Mouse (Mus musculus): ENCODE results near the gene Gpr137. TPM values are rescaled to one million over a fixed set of nuclear protein-coding genes. Genes with fewer than 3 reads are reported as not detected.
"Not testable (repeated sequence)": the region's sequence is repeated elsewhere in the genome, so short reads cannot be mapped to it uniquely, and the experiment has no call there.

Gpr137 gene
- total RNA-seq, 1 experiment from 2014 or later = 54.8 TPM

DNA sequence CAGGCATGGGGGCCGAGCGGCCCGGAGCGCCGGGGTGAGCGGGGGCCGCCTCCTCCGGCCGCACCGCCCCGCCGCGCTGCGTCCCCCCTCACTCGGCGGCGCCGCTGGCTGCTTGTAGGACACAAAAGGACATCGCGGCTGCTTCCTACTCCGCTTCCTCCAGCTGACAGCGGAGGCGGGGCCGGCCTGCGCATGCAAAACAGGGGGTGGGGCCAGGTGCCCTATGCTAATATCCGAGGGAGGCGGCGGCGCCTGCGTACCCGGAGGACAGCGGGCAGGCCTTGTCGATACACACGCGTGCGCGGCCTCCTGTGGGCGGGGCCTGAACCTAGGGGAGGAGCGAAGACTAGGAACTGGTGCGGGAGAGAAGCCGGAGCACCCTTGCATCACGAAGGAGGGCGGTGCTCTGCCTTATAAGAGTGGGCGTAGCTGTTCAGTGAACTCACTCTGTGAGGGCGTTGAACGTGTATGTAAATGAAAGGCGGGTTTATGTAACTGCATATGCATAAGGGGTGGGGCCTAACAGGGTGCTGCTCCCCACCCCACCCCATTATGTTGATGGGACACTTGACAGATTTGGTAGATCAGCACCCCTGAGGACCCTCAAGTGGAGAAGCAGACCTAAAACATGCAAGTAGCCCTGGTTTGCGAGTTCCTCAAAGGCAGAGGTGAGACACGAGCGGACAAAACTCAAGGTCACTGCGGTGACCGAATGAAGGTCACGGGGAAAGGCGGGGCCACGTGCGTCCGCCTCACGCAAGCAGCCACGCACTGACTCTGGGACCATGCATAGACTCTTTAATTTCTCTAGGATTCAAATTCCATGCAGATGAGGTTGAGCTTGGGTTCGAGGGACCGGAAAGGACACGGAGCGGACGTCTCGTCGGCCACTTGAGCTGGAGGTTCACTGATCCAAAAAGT, 20.4 kb downstream of the Gpr137 start, which contains the start of gene Esrra:
Esrra (minus strand) TSS at position 167 of the 921 bp plus-strand sequence.
- DNase-seq = peak; percentile 100

- DNase-seq = no peak
Observed at GRCm38 (mm10) chr19:6920741-6921636, 21.3 kb downstream of the Gpr137 start.

DNA sequence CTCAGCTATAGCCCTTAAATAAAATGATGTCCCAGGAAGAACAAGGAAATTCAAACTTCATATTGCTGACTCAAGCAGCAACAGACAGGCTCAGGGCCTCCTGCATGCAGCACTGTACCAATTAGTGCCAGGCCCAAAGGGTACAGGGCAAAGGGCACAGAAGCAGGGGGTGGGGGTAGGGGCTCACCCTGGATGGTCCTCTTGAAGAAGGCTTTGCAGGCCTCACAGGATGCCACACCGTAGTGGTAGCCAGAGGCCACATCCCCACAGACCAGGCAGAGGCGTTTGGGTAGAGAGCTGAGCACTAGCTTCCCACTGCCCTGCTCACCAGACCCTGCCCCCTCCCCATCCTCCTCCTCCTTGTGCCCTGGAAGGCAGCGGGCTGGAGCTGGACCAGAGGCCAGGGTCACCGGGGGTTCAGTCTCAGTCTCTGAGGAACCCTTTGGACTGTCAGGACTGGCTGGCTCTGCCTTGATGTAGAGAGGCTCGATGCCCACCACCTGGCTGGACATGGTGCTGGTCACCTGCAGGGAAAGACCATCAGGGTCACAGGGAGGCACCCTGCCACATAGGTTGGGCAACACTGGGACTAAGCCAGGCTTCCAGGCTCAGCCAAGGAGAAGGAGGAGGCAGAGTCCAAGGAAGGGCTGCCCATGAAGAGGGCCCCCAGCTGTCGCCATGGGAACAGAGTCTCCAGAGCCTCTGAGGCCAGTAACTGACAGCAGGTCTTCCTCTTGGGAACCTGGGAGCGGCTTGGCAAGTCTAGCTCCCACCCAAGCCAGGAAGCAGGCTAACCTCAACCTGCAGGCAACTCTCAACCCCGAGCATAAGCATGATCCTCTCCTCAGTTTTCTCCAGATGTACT, 22.2 kb downstream of the Gpr137 start:
- peak; percentile 61 for DNase-seq

- DNase-seq = no peak
Observed at GRCm38 (mm10) chr19:6919431-6919830, 22.8 kb downstream of the Gpr137 start.

DNA sequence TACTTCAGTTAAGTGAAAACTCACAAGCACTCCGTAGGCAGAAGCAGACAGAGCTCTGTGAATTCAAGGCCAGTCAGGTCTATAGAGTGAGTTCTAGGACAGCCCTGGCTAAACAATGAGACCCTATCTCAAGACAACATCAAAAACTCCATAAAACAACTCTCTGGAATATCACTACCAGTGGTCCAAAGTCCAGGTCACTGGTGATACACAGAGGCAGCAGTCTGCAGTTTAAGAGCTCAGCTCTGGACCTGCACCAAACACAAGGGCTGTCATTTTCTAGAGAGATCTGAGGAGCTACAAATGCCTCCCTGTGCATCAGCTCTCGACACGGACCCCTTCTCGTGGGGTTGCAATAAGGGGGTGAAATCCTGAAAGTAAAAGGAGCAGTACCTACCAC, 24.0 kb downstream of the Gpr137 start:
- no peak for DNase-seq

GRCm38 (mm10) chr19:6916496-6916895, 25.8 kb downstream of the Gpr137 start:
- DNase-seq = no peak

DNA sequence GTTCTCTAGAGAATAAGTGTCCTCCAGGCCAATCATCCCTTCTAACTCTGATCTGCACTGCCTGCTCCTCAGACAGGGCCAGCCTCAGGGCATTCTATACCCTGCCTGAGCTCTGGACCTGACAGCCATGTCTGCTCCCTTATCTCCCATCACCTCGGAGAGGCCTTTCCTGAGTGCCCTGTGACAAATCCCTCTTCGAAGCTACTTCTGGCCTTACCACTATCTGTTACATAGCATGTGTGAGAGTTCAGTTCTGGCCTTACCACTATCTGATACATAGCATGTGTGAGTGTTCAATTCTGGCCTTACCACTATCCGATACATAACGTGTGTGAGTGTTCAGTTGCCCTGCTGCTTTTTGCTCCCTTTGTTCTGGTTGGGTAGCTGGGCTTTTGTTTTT, 27.0 kb downstream of the Gpr137 start:
- no peak for DNase-seq

DNA sequence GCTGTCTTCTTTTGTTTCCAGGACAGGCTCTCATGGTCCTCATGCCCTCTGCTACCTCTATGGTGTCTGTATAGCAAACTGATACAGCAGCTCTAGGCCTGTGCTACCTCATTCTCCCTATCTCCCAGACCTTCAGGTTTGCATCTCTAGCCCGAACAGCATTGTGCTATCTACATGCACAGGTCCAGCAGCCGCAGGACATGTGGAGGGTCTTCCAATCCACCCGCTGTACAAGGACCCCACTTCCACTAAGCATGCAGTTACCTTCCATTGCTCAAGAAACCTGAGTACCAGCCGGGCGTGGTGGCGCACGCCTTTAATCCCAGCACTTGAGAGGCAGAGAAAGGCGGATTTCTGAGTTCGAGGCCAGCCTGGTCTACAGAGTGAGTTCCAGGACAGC, 27.7 kb downstream of the Gpr137 start:
- no peak for DNase-seq

GRCm38 (mm10) chr19:6913991-6914390, 28.3 kb downstream of the Gpr137 start:
- no peak for DNase-seq

DNA sequence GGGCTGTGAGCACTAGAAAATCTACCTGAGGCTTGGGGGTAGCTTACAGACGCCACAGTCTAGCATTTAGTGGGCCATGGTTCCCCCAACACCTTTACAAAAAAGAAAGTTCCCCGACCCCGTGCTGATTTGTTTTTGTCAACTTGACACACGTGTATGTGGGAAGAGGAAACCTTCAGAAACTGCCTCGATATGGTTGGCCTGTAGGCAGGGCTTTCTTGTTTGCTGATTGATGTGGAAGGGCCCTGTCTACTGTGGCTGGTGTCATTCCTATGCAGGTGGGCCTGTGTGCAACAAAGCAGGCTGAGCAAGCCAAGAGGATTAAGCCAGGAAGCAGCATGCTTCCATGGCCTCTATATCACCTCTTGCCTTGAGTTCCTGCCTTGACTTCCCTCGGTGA, 29.2 kb downstream of the Gpr137 start:
- DNase-seq = no peak

GRCm38 (mm10) chr19:6912205-6912970, 29.9 kb downstream of the Gpr137 start:
- DNase-seq = no peak

- DNase-seq = no peak
Observed at GRCm38 (mm10) chr19:6911101-6912074, 30.9 kb downstream of the Gpr137 start.

- not testable (repeated sequence) for DNase-seq
Observed at GRCm38 (mm10) chr19:6910306-6910705, 32.0 kb downstream of the Gpr137 start.

- peak; percentile 91 for DNase-seq
Observed at GRCm38 (mm10) chr19:6909507-6910289, 32.6 kb downstream of the Gpr137 start, which contains the start of the genes Trmt112 and Prdx5. Gene Trmt112 (plus strand): TSS chr19:6909698. Gene Prdx5 (minus strand): TSS chr19:6910106.

- no peak for DNase-seq
Observed at GRCm38 (mm10) chr19:6909021-6909420, 33.3 kb downstream of the Gpr137 start.

DNA sequence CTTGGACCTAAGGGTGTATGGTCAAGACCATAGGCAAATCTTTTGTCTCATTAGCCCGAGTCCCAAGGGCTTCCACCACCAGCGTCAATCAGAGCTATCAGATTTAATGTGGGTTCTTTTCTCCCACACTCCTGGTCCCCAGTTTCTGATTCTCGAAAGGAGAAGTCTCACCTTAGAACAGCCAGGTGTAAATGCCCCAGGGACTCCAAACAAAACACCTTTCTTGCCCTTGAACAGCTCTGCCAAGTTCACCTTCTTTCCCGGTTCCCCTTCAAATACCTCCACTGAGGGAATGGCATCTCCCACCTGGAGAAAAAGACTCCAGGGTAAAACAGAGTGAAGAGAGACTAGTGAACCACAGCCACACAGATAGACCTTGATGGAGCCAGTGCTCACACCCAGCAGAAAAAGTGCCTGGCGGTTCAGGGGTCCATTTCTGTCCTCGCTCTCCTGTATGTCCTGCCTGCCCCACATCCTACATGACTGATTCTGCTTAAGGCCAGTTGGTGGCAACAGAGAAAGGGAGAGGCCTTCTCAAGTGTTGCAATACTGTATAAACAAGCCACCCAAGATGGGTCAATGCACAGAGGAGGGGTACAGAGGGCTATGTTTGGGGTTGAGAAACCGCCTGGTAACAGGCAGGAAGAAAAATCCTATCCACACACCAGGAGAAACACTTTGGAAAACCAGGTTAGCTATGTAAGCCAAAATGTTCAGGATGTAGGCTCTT, 34.3 kb downstream of the Gpr137 start:
- DNase-seq = no peak

GRCm38 (mm10) chr19:6907094-6907493, 35.2 kb downstream of the Gpr137 start:
- no peak for DNase-seq

DNA sequence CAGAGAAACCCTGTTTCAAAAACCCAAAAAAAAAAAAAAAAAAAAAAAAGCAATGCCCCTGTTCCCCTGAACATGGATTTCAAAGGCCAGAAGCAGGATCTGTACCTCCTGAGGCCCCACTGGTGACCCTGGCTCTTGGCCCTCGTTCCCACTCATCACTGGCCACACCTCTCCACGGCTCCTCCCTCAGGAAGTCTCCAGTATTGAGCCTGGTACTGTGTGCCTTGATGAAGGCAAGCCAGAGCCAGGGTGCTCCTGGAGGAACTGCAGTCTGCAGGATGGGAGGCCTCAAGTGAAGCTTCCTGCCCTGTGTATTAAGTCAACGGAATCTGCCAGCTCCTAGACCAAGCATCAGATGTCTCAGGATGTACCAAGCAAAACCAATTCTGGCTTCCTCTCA, 36.1 kb downstream of the Gpr137 start:
- no peak for DNase-seq
